Mouse (Mus musculus): ENCODE data around the gene Gng10. TPM values are rescaled to one million over a fixed set of nuclear protein-coding genes. Genes with fewer than 3 reads are reported as not detected.

The Gng10 gene
- polyA plus RNA-seq, 1 experiment from 2014 or later, result 102 TPM

- peak within 1 kb of the TSS; percentile 89 for H3K9ac ChIP-seq (ENCODE audit: low read depth, low read length)
- H3K36me3 ChIP-seq (ENCODE audit: insufficient read depth, low read length), result no peaks in the 10 kb centered on the region
- ATAC-seq (replicated peaks; ENCODE audit: low FRiP score, low read depth) (peak; percentile 96), DNase-seq (ENCODE audit: low spot score) (peak; percentile 95)
- H3K27me3 ChIP-seq (ENCODE audit: insufficient read depth, low read length), result no peaks in the 10 kb centered on the region
- TF ChIP-seq CTCF (IDR thresholded peaks at IDR 0.05; ENCODE audit: low read depth), result no peak
- H3K4me3 ChIP-seq (replicated peaks; ENCODE audit: low read depth, low read length), result peak within 1 kb of the TSS; percentile 88
- no peaks in the 10 kb centered on the region for H3K9me3 ChIP-seq (replicated peaks; ENCODE audit: low read length)
- H3K4me2 ChIP-seq (ENCODE audit: low read length), result peak within 1 kb of the TSS; percentile 91
- WGBS, result under 1% methylated on average over 83 of the region's 89 CpGs
- H3K27ac ChIP-seq, result peak within 1 kb of the TSS; percentile 92
- H3K4me1 ChIP-seq (replicated peaks; ENCODE audit: insufficient read depth, low read length), result peaks cover 10% of the 10 kb centered on the region
Measured at GRCm38 (mm10) chr4:59002948-59003805, 31.7 kb upstream of the Gng10 start, which contains the start of gene Gm20503. Gm20503 (plus strand) TSS chr4:59003210.

GRCm38 (mm10) chr4:59003806-59004200 is 31.1 kb upstream of the Gng10 start:
- Histone ChIP-seq H3K9me3 (replicated peaks; ENCODE audit: low read length) (no peaks in the 10 kb centered on the region), H3K27me3 (ENCODE audit: insufficient read depth, low read length) (no peaks in the 10 kb centered on the region), H3K4me1 (replicated peaks; ENCODE audit: insufficient read depth, low read length) (peaks cover 10% of the 10 kb centered on the region), H3K9ac (ENCODE audit: low read depth, low read length) (peak overlapping the region; percentile 89), H3K4me2 (ENCODE audit: low read length) (peak overlapping the region; percentile 91), H3K27ac (no peak overlapping the region), H3K4me3 (replicated peaks; ENCODE audit: low read depth, low read length) (peak overlapping the region; percentile 88), H3K36me3 (ENCODE audit: insufficient read depth, low read length) (no peaks in the 10 kb centered on the region)
- ATAC-seq (replicated peaks; ENCODE audit: low FRiP score, low read depth) (no peak), DNase-seq (ENCODE audit: low spot score) (no peak)
- no peak for TF ChIP-seq CTCF (IDR thresholded peaks at IDR 0.05; ENCODE audit: low read depth)
- WGBS, result 19% methylated on average over 7 of the region's 7 CpGs

- WGBS, result 28% methylated on average over 8 of the region's 8 CpGs
- peaks cover 10% of the 10 kb centered on the region for H3K4me1 ChIP-seq (replicated peaks; ENCODE audit: insufficient read depth, low read length)
- H3K27me3 ChIP-seq (ENCODE audit: insufficient read depth, low read length), result no peaks in the 10 kb centered on the region
- H3K36me3 ChIP-seq (ENCODE audit: insufficient read depth, low read length), result no peaks in the 10 kb centered on the region
- no peak for TF ChIP-seq CTCF (IDR thresholded peaks at IDR 0.05; ENCODE audit: low read depth)
- no peak overlapping the region for H3K4me2 ChIP-seq (ENCODE audit: low read length)
- ATAC-seq (replicated peaks; ENCODE audit: low FRiP score, low read depth), result no peak
- H3K4me3 ChIP-seq (replicated peaks; ENCODE audit: low read depth, low read length), result no peak overlapping the region
- DNase-seq (ENCODE audit: low spot score), result peak; percentile 40
- H3K9me3 ChIP-seq (replicated peaks; ENCODE audit: low read length), result no peaks in the 10 kb centered on the region
- no peak overlapping the region for H3K9ac ChIP-seq (ENCODE audit: low read depth, low read length)
- H3K27ac ChIP-seq, result no peak overlapping the region
Measured at GRCm38 (mm10) chr4:59006211-59006610, 28.7 kb upstream of the Gng10 start.

- peaks cover 10% of the 10 kb centered on the region for H3K4me1 ChIP-seq (replicated peaks; ENCODE audit: insufficient read depth, low read length)
- H3K27ac ChIP-seq, result no peak overlapping the region
- no peak overlapping the region for H3K4me2 ChIP-seq (ENCODE audit: low read length)
- H3K4me3 ChIP-seq (replicated peaks; ENCODE audit: low read depth, low read length), result no peak overlapping the region
- H3K9ac ChIP-seq (ENCODE audit: low read depth, low read length), result no peak overlapping the region
- H3K9me3 ChIP-seq (replicated peaks; ENCODE audit: low read length), result no peaks in the 10 kb centered on the region
- H3K27me3 ChIP-seq (ENCODE audit: insufficient read depth, low read length), result no peaks in the 10 kb centered on the region
- no peak for TF ChIP-seq CTCF (IDR thresholded peaks at IDR 0.05; ENCODE audit: low read depth)
- DNase-seq (ENCODE audit: low spot score) (no peak), ATAC-seq (replicated peaks; ENCODE audit: low FRiP score, low read depth) (no peak)
- 72% methylated on average over 6 of the region's 6 CpGs for WGBS
- H3K36me3 ChIP-seq (ENCODE audit: insufficient read depth, low read length), result no peaks in the 10 kb centered on the region
Measured at GRCm38 (mm10) chr4:59007016-59007415, 27.9 kb upstream of the Gng10 start.

GRCm38 (mm10) chr4:59007974-59008373 is 26.9 kb upstream of the Gng10 start:
- ATAC-seq (replicated peaks; ENCODE audit: low FRiP score, low read depth), result no peak

GRCm38 (mm10) chr4:59009186-59009585 is 25.7 kb upstream of the Gng10 start:
- Histone ChIP-seq H3K9ac (ENCODE audit: low read depth, low read length) (no peak overlapping the region), H3K4me3 (replicated peaks; ENCODE audit: low read depth, low read length) (no peak overlapping the region), H3K36me3 (ENCODE audit: insufficient read depth, low read length) (0 out of 2 replicates have a peak, but pooled peaks cover 2% of the 10 kb centered on the region), H3K27me3 (ENCODE audit: insufficient read depth, low read length) (no peaks in the 10 kb centered on the region), H3K4me1 (replicated peaks; ENCODE audit: insufficient read depth, low read length) (peaks cover 7% of the 10 kb centered on the region), H3K9me3 (replicated peaks; ENCODE audit: low read length) (no peaks in the 10 kb centered on the region), H3K27ac (no peak overlapping the region), H3K4me2 (ENCODE audit: low read length) (no peak overlapping the region)
- ATAC-seq (replicated peaks; ENCODE audit: low FRiP score, low read depth), result no peak
- no peak for DNase-seq (ENCODE audit: low spot score)
- no peak for TF ChIP-seq CTCF (IDR thresholded peaks at IDR 0.05; ENCODE audit: low read depth)
- 92% methylated on average over 7 of the region's 7 CpGs for WGBS

More at GRCm38 (mm10) chr4:59007974-59008373, 26.9 kb upstream of the Gng10 start:
- no peak for TF ChIP-seq CTCF (IDR thresholded peaks at IDR 0.05; ENCODE audit: low read depth)
- peaks cover 10% of the 10 kb centered on the region for H3K4me1 ChIP-seq (replicated peaks; ENCODE audit: insufficient read depth, low read length)
- no peak overlapping the region for H3K9ac ChIP-seq (ENCODE audit: low read depth, low read length)
- no peak overlapping the region for H3K4me3 ChIP-seq (replicated peaks; ENCODE audit: low read depth, low read length)
- H3K36me3 ChIP-seq (ENCODE audit: insufficient read depth, low read length), result no peaks in the 10 kb centered on the region
- no peaks in the 10 kb centered on the region for H3K9me3 ChIP-seq (replicated peaks; ENCODE audit: low read length)
- no peak overlapping the region for H3K27ac ChIP-seq
- H3K27me3 ChIP-seq (ENCODE audit: insufficient read depth, low read length), result no peaks in the 10 kb centered on the region
- no peak for DNase-seq (ENCODE audit: low spot score)
- no peak overlapping the region for H3K4me2 ChIP-seq (ENCODE audit: low read length)
- 69% methylated on average over 5 of the region's 5 CpGs for WGBS
